Mouse (Mus musculus) monocyte, adult 2 months (primary cell): ENCODE results near the gene Nbeal2.

Source experiments
- DNase-seq, 2 experiments: peaks; one replicate each; pipeline ENCODE4 v3.0.0; 2022; ENCODE audit warnings: low spot score in 2 of 2, low read depth in 1 of 2

Nbeal2 gene

DNA sequence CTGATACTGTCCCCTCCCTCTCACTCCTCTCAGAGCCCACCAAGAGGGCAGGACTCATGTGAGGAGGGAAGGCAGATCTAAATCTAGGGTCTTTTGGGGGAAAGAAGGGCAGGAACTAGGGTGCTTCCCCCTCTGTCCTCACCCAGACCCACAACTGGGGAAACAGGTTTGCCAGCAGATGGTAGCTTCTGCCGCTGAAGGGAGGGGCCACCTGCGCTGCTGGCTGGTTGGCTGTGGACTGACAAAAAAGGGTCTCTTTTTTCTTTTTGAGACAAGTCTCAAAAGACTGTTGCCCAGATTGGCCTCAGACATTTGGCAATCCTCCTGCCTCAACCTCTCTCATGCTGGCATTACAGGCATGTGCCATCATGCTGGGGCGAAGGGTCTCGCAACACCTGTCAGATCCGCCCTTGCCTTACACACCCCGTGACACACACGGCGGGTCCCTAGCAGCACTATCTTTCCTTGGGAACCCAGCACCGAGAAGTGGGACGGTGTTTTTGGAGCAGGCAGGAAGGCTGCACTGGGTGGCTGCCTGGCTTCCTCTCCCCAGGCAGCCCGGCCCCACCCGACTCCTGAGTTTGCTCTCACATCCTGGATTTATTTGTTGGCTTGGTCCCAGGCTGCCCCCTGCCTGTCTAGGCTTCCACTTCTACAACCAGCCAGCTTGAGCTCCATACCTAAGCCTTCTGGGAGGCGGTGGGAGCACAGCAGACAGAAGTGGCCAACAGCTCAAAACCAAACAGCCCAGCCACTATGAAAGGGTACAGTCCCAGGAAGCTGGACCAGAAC, 1.8 kb downstream of the Nbeal2 start:
- peak; percentile 25 to 35 for DNase-seq

DNA sequence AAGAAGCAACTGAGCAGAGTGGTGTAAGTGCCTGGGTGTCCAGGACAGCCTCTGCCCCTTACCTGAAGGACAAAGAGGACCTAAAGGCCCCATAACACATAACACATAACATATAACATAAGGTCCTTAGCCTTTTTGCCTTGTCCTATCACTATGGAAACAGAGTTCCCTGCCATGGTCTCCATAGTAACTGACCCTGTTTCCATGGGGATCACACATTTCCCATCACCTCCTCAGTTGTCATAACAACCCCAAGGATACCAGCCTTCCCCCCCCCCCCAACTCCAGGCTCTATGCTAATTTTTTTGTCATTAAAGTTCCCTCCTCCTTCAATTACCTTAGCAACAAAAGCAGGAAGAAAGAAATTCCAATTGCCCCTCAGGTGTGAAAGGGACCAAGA, 4.2 kb downstream of the Nbeal2 start:
- DNase-seq, result no peak

DNA sequence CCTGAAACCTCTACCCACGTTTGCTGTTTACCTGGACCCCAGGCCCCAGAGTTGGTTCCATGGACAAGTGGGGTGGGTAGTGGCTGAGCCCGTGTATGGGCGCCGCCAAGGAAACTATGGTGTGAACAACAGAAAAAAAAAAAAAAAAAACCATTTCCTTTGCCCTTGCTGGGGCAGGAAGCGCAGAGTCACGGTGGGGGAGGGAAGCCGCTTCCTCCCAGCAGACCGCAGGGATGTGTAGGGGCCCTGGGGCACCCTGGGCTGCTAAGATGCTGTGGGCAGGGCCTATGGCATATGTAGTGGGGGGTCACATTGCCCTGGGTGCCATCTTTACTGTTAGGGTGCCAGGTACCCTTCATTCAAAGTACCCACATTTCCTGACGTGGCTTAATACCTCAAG, 8.7 kb downstream of the Nbeal2 start:
- no peak for DNase-seq

DNA sequence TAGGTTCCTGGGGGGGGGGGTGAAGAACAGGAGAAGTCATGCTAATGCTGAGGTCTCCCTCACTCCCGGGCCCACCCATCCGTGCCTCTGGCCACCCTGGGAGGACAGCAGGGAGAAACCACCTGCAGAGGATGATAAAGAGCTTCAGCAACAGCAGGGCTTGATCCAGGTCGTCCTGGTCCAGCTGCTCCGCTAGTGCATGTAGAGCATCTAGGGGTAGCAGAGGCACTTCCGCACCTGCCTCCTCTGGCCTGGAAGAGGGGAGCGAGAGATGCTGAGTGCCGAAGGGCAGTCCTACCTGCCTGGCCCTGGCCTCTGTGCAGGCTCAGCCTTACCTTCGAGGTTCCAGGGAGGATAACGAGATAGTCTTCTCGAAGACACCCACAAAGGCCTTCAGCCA, 9.7 kb downstream of the Nbeal2 start:
- no peak for DNase-seq

DNA sequence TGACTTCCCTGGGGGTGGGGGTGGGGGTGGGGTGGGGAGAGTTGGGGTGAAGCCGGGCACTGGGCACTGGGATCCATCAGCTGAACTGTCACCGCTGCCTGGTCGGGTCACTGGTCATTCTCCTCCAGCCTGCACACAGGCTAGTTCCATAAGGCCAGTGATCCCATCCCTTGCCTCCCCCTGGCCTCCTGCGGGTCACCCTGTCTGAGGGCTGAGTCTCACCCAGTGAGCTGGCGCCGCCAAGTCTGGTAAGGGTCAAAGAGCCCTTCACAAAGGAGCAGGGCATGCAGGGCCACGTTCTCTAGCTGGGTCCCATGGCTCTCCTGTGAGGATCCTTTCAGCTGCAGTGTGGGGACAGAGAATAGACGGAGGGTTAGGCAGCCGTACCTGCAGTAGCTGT, 10.2 kb downstream of the Nbeal2 start:
- no peak for DNase-seq

DNA sequence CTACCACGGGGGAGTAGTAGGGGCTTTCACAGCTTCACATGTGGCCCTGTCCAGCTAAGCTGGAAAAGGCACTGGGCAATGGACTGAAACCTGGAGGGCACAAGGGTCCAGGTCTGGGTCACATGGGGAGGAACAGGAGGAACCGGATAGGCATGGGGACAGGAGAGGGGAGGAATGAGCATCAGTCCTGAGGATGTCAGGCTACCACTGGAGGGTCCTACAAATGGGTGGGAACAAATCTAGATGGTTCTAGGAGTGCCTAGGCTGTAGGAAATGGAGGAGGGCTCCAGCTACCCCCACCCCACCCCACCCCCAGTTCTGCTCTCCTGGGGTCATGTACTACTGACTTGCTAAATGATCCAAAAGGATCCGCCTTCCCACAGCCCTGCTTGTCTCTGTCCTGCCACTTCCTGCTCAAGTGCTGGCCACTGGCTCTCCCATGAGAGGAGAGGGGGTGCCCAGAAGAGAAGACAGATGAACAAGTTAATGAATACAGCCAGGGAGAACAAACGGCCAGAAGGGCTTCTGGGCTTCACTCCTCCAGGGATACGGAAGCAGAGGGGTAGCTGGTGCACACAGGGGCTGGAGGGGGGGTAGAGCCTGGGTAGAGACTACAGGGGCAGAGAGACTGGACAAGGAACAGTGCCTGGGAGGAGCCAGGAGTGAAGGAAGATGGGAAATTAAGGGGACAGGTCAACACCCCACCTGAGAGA, 11.0 kb downstream of the Nbeal2 start:
- no peak for DNase-seq

DNA sequence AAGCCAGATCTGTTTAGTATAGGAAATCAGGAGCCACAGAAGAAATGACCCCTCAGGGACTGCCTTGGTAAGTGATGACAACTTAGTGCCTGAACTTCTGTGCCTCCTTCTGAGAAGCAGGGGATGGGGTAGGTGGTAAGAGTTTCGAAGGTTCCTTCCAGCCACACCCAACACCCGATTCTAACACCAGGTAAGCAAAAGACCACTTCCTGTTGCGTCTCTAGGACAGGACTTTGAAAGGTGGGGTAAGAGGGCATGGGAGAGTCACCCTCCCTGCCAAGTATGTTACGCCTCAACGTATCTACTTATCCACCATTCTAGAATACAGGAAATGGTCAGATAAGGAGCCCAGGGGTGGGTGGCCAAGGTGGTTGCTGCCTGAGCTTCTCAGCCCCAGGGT, 13.0 kb downstream of the Nbeal2 start:
- no peak for DNase-seq

DNA sequence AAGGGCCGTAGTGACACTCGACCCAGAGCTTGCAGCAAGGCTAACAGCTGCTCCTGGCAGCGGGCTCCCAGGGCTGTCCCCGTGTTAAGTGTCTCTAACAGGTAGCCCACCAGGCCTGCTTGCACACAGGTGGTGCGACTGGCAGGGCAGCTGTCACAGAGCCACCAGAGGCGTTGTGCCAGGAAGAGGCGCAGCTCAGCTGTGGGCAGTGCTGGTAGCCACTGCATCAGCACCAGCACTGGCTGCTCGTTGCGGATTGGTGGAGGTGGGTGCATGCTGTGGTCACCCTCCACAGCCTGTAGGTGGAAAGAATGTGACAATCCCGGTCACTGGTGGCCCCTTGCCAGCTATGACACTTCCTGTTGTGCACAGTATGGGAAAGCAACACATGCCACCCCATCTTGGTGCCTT, 15.3 kb downstream of the Nbeal2 start:
- no peak for DNase-seq

DNA sequence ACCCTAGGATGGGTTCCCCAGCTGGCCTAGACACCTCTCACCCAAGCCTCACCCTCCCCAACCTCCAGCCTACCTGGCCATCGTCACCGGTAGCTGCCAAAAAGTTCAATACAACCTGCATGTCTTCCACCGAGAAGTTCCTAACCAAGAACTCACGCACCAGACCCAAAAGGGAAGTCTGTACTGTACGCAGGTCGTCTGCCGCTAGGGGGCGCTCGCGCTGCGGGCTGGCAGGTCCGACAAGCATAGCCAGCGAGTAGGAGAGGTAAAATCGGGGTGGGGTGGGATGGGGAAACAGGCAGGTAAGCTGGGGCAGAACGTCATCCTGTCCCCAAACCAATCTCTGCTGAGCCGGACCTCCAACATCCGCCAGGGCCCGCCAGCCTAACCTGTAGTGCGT, 18.7 kb downstream of the Nbeal2 start:
- DNase-seq, result peak; percentile 57 to 81

DNA sequence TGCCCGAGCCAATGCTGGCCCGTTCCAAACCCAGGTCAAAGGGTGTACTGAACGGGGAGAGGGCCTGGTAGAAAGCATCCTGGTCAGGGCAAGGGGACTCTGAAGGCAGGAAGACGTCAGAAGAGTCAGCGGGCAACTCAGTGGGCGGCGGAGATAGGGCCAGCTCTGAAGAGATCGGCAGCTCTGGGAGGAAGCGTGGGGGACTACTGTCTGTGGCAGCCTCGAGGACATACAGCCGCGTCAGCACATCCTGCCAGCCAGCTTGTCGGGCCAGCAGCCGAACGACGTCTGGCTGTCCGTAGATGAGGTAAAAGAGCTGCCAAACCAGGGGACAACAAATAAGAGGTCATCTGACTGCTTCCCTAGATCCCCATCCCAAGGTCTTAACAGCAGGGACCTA, 20.1 kb downstream of the Nbeal2 start:
- DNase-seq, result no peak

DNA sequence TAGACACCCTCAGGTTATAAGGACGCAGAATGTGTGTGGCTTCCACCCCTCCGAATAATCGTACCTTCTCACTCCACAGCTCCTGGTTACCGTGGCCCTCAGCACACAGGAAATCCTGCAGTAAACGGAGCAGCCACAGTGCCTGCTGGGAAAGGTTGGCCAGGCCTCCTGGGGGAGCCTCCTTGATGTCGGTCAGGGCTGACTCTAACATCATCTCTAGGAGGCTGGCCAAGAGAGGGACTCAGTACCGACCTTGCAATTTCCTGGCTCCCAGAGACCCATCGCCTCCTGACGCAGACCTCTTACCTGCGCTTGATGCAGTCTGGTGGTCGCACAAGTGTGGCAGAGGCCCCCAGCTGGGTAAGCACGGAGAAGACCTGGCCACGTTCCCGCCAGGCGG, 21.3 kb downstream of the Nbeal2 start:
- DNase-seq, result no peak

DNA sequence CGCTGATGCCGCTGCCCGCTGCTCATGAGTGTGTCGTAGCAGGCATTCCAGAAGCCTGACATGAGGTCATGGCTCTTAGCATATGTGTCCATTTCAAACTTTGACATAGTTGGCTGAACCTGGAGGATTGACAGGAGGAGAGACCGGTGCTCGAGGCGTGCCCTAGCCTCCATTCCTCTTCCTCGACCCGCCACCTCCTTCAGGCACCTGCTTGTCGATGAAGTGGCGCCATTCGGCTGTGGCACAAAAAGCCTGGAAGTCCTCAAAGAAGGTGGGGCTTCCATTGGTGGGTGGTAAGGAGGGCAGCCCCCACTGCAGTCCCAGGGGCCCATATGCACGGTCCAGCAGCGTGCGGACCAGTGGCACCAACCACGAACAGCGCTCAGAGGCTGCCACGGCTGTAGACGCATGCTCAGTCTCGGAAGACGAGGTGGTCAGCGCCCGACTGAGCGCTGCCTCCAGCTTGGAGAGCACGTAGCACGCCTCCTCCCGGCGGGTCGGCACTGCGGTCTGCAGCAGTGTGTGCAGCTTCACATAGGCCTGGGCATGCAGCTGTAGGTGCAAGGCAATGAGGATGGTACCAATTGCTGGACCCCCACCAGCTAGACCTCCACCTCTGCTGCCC, 22.2 kb downstream of the Nbeal2 start:
- no peak for DNase-seq

DNA sequence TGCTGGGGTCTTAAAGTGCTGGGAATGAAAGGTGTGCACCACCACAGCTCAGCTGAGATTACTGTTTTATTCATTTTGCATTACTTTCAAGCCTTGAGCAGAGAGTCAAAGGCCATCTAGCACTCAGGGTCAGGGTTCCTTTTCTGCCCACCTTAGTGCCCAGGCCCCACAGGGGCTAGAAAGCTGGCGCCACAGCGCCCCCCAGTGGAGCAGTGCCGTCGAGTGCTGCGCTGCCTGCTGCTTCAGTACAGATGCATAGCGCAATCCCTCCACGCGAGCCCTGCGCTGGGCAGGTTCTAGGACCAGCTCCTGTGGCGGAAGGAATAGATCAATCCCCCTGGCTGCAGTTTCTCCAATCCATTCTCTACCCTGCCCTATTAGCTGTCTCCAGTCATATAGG, 22.8 kb downstream of the Nbeal2 start:
- DNase-seq, result no peak

DNA sequence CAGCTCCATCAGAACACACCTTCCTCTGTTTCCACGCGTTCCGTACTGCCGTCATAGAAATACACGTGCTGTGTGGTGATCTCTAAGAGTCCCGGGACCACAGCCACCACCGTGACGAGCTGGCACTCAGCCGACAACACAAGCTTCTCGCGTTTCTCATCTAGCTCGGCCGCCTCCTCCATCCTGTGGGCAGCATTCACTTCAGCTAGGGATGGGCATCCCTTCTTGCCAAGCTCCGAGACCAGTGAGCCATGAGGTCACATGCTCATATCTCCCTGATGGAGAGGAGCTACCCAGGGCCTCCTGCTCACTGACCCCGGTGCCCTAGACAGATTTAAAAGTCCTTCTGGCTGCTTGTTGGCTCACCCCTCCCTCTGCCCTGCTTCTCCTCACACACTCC, 23.8 kb downstream of the Nbeal2 start:
- DNase-seq, result no peak

DNA sequence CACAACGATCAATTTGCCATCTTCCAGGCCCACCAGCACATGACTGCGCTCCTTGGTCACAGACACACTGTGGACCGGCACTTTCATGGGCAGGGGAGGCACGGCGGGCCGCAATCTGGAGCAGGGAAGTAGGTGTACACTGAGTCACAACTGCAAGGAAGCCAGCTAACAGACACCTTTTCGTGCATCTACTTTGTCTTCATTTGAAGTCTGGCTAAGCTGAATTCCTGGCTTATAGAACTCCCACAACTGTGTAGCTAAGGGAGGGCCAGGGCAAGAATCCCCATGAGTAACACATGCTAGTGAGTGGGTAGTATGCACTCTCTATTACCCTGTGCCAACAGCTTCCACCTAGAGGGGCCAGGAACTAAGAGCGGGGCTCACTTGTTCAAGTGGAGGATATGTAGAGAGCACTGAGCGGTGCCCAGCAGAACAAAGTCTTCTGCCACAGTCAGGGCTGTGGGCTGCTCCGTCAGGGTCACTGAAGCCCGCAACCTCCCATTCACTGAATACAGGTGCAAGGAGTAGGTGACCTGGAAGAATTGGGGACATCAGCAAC, 28.5 kb downstream of the Nbeal2 start:
- DNase-seq, result no peak

DNA sequence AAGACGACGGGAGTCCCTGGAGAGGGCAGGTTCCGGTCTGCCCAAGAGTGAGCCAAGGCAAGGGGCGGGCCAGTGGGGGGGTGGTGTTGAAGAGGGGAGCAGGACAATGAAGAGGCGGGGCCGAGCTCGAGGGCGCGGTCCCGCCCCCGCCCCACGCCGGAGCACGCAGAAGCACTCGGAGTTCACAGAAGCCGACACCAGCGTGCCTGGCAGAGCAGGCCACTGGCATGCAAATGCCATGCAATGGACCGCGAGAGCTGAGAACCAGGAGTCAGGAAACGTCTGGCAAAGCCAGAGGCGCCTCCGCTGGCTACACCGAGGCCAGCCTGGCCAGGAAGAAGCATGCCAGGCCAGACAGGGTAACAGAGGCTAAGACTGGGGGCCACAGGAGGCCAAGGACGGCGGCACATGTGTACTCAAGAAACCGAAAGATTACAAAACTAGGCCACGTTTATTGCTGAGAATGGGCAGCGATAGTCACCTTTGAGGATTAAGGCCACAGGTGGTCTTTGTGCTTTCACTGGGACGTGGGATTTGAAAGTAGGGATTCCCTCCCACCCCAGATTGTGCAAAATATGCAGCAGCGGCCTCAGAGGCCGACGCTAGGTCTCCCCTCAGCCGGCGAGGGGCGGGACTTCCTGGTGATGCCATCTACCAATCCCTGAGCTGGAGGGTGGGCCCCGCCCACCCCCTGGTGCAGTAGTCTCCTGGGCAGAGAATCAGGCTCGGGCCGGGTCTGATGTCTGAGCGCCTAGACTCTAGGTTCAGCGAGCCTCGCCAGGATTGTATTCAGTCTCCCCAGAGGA, 29.4 kb downstream of the Nbeal2 start, which contains the start of gene Nradd:
Gene Nradd (minus strand): TSS at position 92 of the 806 bp plus-strand sequence.
- no peak for DNase-seq

DNA sequence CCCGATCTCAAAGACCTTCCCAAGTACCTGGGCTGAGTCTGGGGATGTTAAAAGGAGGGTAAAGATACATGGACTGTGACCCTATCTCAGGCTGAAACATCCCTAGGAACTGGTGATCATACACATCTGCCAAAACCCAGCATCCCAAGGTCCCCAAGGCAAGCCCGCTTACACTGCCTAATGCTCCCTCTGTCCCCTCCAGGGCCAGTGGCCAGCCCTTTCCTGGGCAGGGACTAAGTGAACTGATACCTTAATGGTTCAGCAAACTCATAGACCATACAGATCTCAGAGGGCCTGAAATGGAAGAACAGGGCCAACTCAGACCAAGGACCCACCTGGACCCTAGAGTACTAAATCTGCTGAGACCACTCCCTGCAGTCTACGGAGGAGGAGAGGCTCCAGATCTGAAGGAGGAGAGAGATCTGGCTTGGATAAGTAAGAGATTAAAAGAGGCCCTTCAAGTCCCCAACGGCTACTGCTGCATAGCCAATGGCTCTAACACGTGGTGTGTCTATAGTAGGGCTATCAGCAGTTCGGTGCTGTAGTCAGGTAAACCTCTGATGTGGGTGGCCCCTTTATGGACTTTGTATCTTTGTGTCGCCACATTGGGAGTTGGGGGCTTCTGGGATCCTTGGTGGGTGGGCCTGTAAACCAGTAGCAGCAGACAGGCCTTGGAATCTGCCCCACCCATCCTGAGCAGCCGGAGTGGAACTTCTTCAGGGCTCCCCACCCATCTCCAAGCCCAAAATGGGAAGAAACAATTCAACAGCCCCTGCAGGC, 30.4 kb downstream of the Nbeal2 start:
- no peak for DNase-seq

DNA sequence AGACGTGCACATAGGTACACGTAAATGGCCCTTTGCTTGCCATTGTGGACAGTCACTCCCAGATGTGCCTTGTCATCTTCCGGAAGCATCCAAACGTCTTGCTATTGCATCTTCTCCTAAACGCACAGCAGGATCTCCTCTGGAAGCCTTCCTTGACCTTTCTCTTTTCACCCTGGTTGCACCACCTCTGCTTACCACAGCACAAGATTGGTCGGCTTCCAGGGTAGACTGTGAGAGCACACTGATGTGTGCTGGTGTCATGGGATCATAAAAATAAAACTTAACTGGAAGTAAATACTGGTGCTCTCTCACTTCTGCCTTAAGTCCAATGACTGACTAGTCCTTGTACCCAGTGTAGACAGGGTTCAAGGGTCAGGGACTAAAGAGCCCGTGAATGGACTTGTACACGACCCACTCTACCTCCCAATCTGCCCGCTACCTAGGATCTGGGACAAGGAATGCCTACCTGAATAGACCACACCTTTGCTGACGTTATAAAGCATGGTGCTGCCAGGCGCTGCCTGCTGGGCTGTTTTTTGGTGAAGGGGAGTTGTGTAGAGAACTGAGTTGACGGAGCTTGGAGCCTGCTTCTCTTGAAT, 31.2 kb downstream of the Nbeal2 start:
- DNase-seq, result no peak

DNA sequence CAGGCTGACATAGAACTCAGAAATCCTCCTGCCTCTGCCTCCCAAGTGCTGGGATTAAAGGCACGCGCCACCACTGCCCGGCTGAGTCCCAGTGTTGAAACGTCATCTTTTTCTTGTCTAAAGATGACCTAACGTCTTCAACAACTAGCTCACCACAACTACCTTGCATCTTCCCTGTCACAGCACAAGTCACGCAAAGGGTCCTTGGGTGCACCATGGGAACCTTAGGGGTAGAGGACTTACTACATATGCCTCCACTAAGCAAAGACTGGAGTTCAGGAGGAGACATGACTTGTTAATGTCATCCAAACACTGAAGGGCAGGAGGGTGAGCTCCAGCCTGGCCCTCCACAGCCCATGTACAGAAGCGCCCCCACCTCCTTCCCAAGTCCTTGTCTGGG, 33.3 kb downstream of the Nbeal2 start:
- DNase-seq, result no peak

DNA sequence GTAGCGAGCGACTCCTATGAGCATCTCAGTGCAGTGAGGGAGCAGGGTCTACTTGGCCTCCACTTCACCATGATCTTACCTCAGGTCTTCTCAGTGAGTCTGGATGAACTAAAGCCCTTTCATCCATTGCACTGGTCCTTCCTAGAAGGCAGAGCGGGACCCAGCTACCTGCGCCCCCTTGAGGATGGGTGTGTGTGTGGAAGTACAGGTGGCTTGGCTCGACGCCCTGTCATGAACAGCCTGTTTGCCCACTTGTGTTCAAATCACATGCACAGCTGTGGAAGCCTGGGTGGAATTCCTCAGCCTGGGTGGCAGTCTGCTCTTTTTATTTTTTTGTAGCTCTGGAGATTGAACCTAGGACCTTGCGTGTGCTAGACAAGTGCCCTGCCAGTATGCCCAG, 33.8 kb downstream of the Nbeal2 start:
- no peak for DNase-seq
